Mouse (Mus musculus) right cerebral cortex, postnatal 10 days (tissue): ENCODE measurements around the gene Tnfaip3.
A peak's percentile ranks its signal among the peaks of the same experiment; 100 is the strongest.

Experiments used
- DNase-seq, 2 experiments: peaks; one replicate each; pipeline ENCODE4 v3.0.0; 2021; ENCODE audit warnings: low spot score in 2 of 2

Gene Tnfaip3

DNA sequence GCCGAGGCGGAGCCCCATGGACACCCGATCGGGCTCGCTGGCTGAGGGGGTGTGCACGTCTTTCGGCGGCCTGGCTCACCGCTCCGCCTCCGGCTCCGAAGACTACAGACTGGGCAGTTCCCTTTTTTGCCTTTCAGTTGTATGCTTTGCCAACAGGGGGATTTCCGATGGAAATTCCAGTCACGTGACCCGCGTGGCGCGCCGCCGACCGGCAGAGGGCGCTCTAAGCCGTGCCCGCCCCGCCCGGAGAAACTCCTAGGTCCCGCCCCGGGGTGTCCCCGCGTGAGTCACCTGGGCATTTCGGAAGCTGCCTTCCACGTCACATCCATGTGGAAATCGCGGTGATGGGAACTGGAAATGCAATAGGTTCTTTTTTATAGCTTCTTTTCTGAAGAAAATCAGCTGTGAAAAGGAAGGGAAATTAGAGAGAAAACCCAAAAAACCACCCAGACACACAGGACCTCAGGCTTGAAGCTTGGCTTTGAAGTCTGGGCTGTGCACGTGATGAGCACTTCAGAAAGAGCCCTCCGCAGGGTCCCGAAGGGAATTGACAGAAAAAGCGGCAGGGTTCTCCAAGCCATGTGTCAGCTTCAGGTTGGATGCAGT, at the start of gene Tnfaip3:
Tnfaip3 (minus strand) TSS at position 401 of the 606 bp plus-strand sequence.
- DNase-seq, result peak; percentile 95 to 96

DNA sequence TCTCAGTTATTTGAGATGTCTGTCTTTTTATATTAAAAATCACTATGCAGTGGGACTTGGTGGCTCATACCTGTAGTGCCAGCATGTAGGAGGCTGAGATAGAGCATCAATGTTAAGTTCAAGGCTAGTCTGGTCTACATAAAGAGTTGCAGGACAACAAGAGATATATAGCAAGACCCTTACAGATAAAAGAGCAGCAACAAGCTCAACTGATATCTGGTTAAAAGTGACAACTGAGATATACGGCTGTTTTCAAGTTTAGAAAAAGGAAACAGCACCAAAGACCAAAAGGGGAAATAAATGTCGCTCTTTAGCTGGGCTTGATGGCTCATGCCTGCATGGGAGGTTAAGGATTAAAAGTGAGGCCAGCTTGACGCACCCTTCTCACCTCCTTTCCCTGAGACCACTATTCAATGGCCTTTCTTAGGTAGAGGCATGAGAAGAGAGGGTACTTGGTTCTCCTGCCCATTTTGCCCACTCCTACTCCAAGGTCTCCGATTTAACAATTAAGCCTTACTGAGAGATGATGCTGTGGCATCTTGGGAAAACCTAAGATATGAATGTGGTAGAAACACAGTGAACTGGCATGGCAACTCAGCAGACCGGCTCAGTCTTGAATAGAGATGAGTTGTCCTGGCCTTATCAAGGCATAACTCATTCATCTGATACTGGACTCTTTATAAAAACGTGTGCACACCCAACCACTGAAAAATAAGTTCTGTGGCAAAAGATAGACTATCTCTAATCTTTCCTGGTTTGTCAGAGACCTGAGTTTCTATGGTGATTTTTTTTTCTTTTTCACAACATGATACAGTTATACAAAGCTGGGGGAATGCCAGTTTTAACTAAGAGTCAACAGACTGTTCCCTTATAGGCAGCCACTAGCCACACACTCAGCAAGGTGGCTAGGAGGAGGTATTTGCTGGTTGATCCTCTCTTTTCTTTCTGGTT, 49.5 kb upstream of the Tnfaip3 start:
- no peak for DNase-seq

DNA sequence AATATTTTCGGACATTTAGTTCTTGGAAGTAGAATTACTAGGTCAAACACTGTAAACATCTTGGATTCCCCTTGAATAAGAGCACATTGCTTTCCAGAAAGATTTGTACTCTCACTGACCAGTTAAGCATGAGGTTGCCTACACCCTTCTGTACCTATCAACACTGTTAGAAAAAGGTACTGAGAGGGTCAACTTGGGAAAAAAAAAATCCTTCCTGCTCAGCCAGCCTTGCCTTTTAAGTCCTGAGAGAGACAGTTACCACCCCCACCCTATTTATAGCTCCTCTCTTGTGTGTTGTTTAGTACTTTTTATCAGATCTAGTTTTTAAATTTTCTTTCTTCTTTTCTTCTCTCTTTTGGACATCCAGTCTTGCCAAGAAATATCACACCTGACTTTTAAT, 48.2 kb upstream of the Tnfaip3 start:
- DNase-seq, result no peak

DNA sequence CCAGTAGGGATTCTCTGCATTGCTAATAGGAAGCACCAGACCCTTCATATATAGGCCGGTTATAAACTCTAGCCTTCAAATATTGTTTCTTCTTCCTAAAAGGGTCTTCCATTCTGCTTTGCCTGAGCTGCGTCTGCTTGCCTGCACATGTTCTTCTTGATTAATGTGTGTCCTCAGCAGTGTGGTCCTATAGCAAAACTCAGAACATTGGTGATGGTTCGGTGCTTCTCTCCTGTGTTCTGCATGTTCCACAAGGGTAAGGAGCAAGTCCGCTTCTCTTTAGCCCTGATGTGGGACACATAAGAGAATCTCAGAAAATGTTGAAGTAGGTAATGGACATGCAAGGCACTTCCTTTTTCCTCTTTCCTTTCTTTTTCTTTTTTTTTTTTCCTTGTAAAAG, 47.8 kb upstream of the Tnfaip3 start:
- DNase-seq, result no peak

DNA sequence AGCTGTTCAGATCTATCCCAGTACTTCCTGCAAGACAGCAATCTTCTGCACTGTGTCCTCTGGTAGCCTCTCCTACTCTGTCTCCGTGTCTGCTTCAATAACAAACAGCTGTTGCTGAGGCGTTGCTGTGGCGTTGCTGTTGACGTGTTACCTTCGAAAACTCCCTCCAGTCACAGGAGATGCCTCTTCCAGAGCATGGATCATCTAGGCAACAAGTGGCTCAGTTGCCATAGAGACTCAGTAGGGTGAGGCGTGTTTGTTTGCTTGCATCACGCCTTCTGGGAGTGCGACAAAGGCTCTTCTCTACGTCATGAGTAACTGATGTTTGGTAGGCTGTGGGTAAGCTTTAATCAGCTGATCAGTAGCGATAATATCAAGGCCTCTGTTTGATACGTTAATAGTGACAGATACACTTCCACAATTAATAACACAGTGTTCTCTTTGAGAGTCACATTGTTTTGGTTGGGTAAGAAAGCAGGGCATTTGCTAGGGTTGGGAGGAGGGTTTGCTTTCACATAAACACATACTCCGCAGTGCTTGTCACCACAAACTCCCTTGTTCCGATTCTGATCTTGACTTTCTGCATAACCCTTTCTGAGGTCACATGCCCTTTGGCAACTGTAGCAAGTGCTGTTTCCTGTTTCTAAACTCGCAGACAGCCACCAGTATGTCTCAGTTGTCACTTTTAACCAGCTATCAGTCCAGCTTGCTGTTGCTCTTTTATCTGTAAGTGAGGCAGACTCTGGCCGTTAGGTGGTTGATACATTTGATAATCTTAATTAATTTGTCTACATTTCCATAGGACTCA, 46.8 kb upstream of the Tnfaip3 start:
- peak; percentile 22 to 35 for DNase-seq

DNA sequence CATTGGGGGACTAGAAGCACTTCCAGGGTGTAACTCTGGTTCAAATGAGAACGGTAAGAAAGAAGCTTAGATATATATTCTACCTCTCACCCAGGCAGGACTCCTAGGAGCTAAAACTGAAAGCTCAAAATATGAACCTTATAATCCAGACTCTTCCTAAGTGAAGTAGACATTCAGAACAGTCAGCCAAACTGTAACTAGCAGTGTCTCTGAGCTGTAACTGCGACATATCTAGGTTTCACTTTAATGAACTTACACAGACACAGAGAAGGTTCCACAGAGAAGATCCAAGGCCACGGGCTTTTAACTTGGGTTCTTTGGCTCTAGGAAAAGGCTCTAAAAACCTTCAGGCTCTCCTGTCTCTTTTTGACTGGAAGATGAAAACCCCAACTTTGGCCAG, 45.7 kb upstream of the Tnfaip3 start:
- no peak for DNase-seq

DNA sequence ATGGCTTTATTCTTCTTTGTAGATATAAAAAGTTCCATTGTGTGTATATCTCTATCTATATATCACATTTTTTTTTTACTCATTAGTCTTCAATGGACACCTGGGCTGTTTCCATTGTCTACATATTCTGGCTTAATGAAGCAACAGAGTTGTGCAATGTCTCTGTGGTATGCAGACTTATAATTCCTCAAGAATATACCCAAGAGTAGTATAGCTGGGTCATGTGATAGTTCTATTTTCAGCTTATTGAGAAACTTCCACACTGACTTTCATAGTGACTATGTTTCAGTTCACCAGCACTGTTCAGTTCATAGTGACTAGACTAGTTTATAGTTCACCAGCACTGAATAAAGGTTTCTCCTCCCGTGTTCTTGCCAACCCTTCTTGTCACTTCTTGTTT, 38.1 kb upstream of the Tnfaip3 start:
- no peak for DNase-seq

DNA sequence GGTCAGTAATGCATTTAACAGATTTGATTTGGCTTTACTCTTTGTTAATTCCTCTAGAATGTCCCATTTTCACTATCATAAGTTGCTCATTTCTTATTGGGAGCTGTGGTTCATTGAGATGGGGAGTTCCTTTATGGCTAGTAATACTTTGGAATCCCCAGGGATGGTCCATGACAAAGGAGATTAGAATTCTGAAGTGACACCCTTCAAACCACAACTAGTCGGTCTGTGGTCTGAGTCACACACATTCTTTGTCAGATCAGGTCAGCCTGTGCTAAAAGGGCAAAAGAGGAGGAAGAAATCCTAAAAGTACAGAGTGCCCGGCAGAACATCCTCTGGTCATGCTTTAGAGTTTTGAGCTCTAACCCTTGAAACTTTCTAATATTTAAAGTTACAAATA, 30.5 kb upstream of the Tnfaip3 start:
- no peak for DNase-seq

DNA sequence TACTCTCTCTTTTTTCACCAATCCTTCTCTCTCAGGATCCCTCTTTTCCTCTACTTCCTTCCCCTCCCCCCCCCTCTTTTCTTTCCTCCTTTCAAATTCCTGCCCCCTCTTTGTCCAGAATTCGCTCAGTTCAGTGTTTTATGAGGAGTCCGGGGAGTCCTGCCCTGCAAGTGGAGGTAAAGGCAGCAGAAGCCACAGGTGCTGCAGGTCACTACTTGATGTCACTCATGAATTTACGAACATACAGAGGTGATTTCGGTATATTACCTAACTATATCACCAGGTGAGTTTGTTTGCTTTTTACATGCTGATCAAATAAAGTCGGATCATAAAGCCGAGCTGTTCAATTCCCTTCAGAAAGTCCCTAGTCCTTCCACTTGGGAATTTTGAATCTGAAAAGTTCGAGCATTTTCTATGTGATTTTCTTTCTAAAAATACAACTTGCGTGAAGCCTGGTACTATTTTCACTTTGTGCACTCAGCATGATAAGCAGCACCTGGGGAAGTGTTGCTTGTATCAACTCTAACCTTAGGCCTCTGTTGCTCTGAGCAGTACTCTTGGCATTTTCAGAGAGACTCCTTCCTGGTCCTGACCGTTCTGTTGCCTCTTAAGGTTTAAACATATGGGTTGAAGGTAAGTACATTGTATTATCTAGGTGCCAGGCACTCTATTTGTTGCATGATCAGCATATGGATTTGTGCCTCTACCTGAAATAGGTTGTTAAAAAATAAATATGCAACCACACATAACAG, 29.5 kb upstream of the Tnfaip3 start:
- no peak for DNase-seq

DNA sequence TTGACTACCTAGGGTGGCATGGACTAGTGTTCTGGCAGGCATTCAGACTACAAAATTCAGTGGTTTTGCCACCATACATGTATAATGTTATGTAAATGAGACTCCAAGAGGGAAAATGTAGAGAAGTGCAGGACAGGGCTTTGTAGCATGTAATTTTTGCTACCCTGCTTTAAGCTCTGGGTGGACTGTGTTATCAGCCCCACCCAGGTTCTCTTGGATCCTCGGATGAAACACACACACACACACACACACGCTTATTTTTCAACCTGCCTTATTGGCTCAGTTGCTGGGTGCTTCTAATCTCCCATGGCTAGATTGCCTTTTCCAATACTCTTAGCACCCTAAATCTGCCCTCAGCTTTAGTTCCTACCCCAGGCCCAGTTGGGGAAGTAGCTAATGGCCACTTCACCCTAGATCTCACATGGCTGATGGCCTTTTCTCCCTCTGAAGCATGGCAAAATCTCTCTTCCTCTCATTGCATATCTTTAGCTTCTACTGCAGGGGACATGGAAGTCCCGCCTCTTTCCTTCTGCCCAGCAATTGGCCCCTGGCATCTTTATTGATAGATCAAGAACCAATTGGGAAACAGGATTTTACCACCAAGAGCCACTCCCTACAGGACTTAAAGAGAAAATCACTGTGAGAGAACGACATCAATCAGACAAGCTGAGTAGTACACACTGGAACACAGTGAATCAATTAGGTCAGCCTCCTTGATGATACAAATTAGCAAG, 28.2 kb upstream of the Tnfaip3 start:
- peak; percentile 22 to 39 for DNase-seq

DNA sequence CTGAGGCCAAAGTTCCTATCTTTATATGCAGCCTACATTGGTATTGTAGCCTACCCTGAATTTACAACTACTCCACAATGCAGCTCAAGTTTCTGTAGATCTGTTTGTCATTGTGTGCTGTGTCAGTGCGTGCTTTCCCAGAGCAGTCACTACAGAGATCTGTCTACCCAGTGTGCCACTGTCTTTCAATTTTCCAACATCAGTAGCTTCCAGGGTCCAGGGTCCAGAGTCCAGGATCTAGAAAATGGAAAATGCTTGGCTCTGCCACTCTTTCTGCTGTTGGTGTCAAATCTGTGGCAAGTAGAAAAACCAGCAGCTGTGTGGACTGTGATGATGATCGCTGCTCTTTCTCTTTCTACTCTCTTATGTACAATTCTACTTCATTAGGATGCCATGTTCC, 24.7 kb upstream of the Tnfaip3 start:
- no peak for DNase-seq

DNA sequence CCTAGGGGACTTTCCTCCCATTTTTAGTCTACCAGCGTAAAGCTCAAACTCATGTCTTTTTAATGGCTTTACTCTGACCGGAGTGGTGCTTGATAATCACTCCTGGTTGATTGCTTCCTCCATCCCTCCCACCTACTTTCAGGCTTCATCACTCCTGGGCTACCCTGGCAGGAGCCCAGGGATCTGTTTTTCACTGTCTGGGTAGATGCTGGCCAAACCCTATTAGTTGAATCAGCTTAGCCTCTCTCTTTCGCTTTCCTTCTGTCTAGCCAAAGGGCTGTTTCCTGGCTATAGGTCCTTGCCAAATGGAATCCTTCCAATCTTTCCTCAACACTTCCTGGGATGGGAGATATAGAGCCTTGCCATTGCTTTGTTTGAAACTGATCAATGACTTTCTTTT, 19.3 kb upstream of the Tnfaip3 start:
- DNase-seq, result no peak

DNA sequence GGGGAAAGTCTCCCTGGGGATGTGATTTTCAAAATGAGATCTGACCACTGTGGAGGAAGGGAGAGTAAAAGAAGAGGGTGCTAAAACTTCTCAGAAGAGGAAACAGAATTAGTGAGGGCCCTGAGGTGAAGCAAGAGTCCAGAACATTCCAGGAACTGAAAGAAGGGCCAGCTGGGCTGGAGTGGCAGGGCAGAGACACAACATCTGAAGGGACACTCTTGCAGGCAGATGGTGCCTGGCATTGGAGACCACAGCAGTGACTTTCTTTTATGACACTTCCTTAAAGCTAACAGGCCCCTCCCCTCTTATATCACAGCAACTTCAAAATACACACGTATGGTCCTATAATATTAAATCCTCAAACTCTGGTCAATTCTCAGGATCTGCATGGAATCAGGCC, 18.2 kb upstream of the Tnfaip3 start:
- DNase-seq, result peak in 1 of 2 experiments; percentile 31

DNA sequence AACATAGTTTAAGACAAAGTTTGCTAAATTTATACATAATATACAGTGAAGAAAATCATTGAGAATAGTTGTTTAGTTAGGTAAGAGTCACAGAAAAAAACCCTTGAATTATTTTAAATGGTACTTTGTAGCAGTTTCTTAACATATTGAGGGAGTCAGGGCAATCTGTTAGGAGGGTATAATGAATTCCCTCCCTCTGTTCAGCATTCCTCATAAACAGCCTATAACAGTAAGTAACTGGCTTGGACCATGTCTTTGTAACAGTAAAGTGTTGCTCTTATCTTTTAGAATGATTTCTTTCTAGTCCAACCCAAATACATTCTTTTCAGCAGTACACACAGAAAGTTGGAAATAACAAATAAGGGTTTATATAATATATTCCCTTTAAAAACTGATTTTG, 16.4 kb upstream of the Tnfaip3 start:
- no peak for DNase-seq

DNA sequence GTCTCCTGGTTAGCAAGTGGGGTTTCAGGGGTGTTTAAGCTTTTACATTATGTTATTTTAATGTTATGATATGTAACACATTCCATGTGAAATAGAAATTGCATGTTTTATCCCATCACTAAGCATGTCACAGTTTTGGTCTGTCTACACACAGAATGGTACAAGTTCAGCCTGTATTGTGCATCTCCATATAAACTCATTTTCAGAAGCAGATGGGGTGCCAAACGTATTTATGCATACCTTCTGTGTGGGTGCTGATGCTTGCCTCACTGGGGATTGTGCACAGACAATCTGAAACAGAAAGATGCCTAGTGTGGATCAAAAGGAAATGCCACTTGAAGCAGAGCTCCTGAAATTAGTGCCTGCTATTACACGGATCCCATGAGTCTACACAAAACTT, 15.2 kb upstream of the Tnfaip3 start:
- no peak for DNase-seq

DNA sequence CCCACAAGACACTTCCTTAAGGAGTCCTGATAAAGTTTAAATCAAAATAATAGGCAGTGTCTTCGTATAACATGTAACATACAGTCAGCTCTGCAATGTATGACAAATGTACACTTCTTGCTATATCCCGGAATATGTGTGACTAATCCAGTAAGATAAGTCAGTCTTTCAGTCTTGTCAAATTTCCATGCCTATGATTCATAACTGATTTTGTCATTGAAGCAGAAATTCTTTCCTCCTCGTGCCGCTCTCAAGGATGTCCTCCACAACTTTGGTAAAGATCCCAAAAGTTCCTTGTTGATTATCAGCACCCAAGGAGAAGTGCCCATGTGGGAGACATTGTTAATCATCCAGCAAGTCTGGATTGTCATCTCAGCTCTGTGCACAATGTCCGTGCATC, 11.3 kb upstream of the Tnfaip3 start:
- DNase-seq, result no peak

DNA sequence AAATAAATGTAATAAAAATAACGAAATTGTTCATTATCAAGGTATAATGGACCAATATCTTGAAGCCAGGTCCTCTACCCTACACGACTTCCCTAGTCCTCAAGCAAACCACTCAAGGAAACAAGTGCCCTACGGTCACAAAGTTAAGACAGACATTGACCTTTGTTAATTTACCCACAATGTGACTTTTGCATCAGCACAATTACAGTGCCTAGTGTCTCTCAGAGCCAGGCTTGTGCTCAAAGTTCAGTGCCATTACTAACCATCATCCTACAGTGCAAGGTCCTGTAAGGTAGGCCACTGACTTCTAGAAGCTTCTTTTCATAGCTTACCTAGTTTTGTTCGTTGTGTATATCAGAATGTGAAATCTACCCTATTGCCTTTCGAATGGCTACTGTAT, 8.9 kb upstream of the Tnfaip3 start:
- DNase-seq, result no peak

DNA sequence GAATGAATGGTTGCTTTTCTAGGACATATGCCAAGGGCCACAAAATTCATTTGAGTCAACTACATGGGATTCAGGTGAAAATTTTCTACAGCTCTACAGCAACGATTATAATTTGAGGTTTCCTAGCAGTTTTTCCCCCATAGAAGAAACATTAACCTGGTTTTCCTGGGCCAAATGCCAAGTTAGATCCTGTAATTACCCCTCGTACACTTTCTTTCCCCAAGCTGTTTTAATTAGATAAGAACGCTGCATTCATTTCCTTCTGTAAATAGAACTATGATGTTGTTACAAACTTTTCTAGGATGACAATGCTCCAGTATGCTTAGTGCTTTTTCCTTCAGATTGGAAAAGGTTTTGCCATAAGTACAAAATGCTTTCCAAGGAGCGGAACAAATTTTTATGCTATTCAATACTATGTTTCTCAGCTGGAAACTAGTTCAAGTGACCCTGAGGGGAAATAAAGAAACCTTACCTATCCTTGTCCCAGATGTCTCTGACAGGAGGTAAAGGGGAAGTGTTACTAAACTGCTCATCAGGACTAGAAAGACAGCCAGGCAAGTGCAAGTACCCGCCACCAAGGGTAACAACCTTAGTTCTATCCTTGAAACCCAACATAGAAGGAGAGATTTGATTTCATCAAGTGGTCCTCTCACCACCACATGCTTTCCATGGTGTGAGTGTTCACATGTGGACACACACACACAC, 8.3 kb upstream of the Tnfaip3 start:
- no peak for DNase-seq

DNA sequence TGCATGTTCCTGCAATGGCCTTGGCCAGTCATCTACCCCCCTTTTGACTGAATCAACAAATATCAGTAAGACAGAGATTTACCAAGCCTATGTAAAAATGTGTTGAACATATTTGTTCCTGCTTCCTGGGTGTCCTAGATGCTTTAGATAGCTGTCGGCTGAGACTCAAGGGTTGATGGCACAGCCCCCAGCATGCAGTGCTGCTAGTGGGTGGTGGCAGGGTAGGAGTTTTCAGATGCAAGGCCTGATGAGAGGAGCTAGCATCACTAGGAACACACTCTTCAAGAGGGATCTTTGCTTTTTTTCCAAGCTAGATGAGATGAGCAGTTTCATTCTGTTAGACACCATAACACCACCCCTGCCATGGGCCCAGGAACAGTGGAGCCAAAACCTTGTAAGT, 6.8 kb upstream of the Tnfaip3 start:
- DNase-seq, result no peak

DNA sequence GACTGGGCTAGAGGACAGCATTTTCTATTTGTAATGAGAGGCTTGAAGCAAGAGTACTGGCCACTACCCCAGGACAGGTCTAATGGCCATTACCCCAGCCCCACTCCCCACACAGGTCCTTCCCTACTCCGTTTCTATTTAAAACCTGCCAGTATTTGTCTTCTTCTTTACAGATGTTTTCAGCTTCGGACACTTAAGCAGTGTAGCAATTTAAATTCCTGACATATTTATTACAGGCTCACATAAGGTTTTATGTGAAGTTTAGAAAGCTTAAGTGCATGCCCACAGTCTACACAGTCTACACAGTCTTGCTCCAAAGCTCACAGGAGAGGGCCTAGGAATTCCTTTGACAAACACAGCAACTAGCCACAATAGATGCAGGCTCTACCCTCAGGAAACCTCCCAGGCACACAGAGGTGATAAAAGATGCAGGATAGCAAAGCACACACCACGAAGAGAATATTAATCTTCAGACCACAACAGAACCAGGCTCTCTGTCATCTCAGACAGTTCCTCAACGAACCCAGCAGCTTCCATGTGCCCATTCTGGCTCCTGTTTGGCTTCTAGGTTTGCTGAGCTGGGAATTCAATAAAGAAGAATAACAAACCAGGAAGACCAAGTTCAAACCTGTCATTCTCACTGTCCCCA, 1.5 kb upstream of the Tnfaip3 start:
- DNase-seq, result no peak
